Mouse (Mus musculus) heart, postnatal 0 days (tissue): ENCODE data around the gene Gm10518.

Source experiments
- CTCF ChIP-seq: IDR thresholded peaks from 2 replicates; pipeline ENCODE4 v1.5.1; 2016; ENCODE audit warnings: antibody characterized with exemption, control low read depth, low read depth
- EP300 ChIP-seq: IDR thresholded peaks from 2 replicates; pipeline ENCODE4 v1.6.1; 2016; ENCODE audit warnings: antibody characterized with exemption, low read depth

- no peak for TF ChIP-seq CTCF
- no peak for TF ChIP-seq EP300
These were observed 46.7 kb upstream of the Gm10518 start for GRCm38 (mm10) chr1:179756477-179756876.
